Mouse (Mus musculus) spleen, postnatal 4 days (tissue): ENCODE results near the gene Gm45021.

Experiments used
- DNase-seq, 2 experiments: peaks; one replicate each; pipeline ENCODE4 v3.0.0; 2022; ENCODE audit warnings: low spot score in 2 of 2

The Gm45021 gene

GRCm38 (mm10) chr6:48572572-48573061, 16.8 kb upstream of the Gm45021 start, which contains the start of gene Rarres2:
Gene Rarres2 (minus strand): TSS chr6:48572789.
- DNase-seq, result no peak

DNA sequence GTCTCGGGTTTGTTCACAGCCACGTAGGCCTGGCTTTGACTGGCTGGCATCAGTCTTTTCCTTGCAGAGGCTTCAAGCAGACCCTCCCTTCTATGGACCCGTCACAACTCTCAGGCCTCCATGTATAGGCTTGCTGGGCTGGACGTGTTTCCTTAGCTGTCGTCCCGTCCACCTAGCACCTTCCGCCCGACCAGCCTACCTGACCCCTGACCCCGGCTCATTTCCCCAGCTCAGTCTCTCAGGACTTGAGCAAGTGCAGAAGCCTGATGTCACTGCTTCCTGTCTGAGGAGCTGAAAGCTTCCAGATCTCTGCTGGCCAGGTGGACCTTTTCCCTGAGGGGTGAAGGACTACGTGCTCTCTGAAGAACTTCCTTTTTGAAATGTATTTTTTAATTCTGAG, 16.1 kb upstream of the Gm45021 start:
- DNase-seq, result no peak

- DNase-seq, result no peak
Observed at GRCm38 (mm10) chr6:48573981-48574380, 15.4 kb upstream of the Gm45021 start.

- DNase-seq, result no peak
Observed at GRCm38 (mm10) chr6:48578736-48579135, 10.7 kb upstream of the Gm45021 start.

DNA sequence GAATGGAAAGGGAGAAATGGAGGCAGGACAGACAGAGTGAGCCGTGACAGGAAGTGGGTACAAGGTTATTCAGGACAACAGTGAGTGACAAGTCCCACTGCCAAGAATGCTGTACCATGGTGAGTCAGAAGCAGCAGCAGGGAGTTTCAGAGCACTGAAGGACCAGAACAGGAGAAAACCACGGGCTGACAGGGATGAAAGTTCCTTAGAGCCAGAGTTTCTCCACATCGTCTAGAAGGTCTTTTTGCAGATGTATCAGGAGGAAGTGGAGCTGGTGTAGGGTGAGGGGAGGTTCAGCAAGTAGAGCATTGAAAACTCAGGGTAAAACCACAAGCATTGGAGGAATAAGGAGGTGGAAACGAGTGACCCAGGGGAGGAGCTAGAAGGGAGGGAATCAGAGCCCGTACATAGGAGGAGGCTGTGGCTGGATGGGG, 10.2 kb upstream of the Gm45021 start:
- DNase-seq, result no peak

- DNase-seq, result no peak
Observed at GRCm38 (mm10) chr6:48581257-48581656, 8.2 kb upstream of the Gm45021 start.

DNA sequence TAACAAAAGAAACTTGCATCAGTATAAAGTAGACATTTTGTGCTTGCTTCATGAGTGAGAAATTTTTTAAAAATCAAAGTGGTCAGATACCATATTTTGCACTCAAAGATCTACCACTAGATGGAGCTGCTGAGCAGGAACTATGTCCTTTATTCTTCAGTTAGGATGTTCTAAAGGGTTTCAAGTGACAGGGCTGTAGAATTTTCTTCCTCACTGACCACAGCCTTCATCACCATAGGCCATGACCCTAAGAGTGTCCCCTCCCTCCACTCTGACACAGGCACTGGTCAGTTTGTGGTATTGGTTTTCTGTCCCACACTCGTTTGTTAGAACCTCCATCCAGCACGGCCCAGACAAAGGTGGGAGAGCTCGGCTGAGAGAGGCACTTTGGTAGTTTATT, 7.4 kb upstream of the Gm45021 start:
- DNase-seq, result no peak

DNA sequence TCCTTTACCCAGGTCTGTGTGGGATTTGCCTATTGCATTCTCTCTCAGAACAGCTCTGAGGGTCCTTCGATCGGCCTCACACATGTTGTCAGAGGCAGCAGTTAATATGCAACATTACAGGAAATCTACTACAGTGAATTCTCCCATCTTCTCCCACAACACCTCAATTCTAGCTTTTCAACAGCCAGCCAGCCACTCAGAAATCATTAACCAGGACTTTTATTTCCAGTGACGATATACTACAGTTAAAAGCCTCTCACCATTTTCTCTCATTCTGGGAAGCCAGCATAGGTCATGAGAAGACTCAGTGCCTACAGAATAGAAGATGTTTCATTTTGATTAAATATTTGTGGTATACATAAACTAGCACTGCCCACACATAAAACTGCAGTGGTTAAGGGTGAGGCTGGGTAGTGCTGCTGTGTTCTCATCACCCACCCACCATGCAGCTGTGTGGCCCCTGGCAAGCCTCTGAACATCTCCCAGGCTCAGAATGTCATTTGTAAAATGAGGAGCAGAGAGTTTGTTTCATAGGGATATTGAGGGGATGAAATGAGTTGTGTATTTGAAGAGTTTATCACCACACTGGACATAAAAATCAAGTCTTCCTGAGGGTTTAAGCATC, 1.9 kb downstream of the Gm45021 start:
- DNase-seq, result no peak

DNA sequence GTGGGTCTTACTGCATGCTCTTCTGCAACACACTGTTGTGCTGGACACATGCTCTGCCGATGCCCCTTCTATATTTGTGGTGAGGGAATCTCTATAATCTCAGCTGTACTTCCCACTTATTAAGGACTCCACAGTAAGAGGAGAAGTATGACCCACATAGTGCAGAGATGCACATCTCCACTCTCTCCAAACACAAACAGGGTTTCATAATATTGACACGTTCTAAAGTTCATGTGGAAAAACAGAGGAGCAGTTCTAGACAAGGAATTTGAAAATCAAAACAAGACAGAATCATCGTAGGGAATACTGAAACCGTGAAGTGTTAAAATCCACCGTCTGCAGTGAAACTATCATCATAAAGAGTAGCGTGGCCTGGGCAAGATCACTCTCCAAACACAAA, 2.5 kb downstream of the Gm45021 start:
- no peak for DNase-seq

- peak; percentile 74 to 86 for DNase-seq
Observed at GRCm38 (mm10) chr6:48593158-48594042, 4.0 kb downstream of the Gm45021 start, which contains the start of the genes Repin1 and Gm44965. Gene Repin1 (plus strand): TSS chr6:48593883. Gene Gm44965 (plus strand): TSS chr6:48593941.

GRCm38 (mm10) chr6:48594043-48594738, 4.8 kb downstream of the Gm45021 start:
- DNase-seq, result no peak

- DNase-seq, result no peak
Observed at GRCm38 (mm10) chr6:48595278-48595677, 5.9 kb downstream of the Gm45021 start.

DNA sequence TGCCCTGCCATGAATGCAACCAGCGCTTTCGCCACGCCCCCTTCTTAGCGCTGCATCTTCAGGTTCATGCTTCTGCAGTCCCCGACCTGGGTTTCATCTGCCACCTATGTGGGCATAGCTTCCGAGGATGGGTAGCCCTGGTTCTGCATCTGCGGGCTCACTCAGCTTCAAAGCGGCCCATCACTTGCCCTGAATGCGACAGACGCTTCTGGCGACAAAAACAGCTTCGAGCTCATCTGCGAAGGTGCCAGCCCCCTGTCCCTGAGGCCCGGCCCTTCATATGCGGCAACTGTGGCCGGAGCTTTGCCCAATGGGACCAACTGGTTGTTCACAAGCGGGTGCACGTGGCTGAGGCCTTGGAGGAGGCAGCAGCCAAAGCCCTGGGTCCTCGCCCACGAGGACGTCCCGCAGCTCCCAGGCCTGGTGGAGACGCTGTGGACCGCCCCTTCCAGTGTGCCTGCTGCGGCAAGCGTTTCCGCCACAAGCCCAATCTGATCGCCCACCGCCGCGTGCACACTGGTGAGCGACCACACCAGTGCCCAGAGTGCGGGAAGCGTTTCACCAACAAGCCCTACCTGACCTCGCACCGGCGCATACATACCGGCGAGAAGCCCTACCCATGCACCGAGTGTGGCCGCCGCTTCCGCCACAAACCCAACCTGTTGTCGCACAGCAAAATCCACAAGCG, 7.3 kb downstream of the Gm45021 start:
- DNase-seq, result no peak

- DNase-seq, result no peak
Observed at GRCm38 (mm10) chr6:48597233-48597625, 7.8 kb downstream of the Gm45021 start.

DNA sequence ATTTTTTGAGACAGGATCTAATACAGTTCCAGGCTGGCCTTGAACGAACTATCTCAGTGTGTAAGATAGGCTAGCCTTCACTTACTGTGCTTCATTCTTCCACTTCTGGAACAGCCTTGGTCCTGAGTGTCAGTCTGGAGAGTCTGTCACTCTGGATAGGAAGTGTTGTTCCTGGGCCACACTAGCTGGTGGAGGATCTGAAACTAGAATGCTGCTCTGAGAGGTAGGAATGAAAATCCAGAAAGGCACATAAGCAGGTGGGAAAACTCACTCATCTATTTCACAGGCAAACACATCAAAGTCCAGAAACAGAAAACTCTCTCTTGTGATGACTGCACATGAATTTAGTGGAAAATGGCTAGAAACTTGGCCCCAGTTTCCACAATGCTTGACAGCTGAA, 11.2 kb downstream of the Gm45021 start:
- no peak for DNase-seq

DNA sequence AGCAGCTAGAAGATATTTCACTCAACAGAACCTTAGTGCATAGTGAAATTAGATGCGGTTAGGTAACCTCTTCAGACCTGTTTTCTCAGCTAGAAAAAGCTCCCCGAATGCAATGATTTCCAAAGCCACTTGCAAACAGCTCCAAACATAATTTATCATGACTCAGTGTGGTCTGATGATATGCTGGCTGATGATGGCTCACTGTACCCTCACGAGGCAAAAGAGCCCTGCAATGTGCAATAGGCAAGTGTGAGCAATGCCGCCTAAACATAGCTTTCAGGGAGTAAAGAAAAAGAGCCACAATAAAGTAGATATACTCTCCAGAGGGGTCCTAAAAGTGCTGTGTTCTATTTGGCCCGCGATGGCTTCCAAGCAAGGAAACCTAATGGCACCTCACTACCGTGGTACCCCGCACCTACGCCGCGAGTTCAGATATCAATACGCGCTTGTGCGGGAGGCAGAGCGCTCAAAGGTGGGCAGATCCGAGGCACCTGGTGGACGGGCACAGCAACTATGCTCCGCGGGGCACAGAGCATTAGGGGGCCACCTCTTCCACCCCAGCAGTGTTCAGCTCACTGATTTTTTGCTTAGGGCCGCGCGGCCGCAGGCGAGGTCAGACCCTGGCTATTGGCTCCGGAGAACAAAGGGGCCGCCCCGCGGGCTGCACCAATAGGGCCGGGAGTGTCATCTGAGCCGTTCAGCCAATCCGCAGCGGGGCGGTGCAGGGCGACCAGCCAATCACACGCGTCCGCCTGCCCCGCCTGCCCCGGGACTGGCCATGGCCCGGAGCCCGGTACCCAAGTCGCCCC, 12.1 kb downstream of the Gm45021 start, which contains the start of gene Zfp775:
Gene Zfp775 (plus strand): TSS at position 793 of the 809 bp plus-strand sequence.
- peak; percentile 89 to 95 for DNase-seq

DNA sequence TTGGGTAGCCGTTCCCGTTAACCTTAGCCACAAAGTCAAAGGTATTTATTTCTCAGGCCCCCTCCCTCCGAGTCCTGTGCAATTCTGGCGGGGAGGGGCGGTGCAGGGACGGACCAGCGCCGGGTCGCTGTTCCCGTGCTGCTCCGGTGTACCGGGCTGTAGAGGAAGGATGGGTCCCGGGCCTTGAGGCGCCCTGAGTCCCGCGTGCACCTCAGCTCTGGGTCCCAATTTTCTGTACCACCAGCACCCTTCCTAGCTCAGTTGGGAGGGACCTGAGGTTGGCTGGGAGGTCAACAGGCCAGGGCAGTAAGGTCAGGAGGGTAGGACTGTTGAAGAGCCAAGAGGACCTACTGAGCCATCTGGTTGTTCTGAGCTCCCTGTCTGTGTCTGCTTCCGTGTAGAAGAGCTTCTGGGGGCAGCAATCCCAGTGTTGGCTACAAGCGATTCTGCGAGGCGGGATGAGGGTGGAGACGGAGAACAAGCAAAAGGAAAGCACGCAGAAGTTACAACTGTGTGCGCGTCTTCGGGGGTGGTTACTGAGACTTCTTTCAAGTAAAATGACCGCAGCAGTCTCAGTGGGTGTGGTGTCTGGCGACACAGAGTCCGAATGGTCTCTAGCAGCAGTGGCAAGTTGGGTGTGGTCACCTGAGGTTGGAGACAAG, 12.8 kb downstream of the Gm45021 start:
- no peak for DNase-seq

DNA sequence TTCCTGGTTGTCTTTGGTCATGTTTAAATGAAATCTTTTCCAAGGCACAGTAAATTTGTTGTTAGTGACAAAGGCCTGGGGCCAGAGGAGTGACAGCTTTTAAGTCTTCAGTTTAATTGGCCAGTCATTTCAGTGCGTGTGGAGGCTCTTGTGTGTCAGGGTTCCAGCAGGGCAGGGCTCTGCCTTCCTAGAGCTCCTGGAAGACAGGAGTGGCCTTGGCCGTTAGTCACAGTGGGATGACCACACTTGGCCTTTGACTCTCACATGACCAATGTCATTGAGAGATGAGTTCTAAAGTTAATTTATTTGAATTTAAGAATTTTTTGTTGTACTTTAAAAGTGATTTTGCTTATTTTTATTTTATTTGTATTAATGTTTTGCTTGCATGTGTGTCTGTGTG, 18.7 kb downstream of the Gm45021 start:
- DNase-seq, result no peak

DNA sequence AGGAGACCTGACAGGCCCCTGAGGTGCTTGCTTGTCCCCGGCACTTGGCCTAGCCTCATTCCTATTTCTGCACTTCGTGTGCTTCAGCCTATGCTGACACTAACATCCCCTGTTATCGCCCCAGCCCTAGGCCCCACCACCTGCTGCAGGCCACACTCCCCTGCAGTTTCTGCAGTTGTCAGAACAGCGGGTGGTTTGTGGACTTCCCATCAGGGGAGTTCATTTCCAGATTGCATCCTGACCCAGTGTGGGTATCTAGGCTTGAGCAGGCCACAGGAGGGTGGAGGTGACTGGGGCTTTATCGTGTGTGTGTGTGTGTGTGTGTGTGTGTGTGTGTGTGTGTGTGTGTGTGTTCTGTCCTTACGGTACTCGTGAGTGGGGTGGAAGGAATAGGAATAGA, 20.1 kb downstream of the Gm45021 start:
- no peak for DNase-seq

DNA sequence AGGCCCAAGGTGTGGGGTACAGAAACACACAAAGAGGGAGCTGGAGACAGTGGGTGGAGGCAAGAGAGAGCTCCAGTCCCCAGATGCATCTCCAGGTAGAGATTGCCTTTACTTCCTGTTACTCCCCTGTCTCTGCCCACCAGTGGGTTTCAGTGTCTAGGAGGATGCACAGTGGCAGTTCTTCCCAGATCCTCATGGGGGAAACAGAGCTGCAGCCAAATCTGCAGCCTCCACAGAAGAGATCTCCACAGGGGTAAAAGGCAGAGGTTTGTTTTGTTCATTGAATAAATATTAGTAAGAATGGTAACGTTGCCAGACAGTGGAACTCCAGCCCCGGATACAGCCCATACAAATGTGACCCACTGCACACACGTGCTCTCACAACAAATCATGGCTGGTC, 21.2 kb downstream of the Gm45021 start:
- DNase-seq, result no peak
